Mouse (Mus musculus) naive thymus-derived CD4-positive, alpha-beta T cell, adult 2 months (primary cell): ENCODE measurements around the gene Esrra.
"Not testable (repeated sequence)": the region's sequence is repeated elsewhere in the genome, so short reads cannot be mapped to it uniquely, and the experiment has no call there.

Experiments used
- DNase-seq: peaks from one replicate; pipeline ENCODE4 v3.0.0-alpha.2; 2011; ENCODE audit warnings: low read depth

The Esrra gene

DNA sequence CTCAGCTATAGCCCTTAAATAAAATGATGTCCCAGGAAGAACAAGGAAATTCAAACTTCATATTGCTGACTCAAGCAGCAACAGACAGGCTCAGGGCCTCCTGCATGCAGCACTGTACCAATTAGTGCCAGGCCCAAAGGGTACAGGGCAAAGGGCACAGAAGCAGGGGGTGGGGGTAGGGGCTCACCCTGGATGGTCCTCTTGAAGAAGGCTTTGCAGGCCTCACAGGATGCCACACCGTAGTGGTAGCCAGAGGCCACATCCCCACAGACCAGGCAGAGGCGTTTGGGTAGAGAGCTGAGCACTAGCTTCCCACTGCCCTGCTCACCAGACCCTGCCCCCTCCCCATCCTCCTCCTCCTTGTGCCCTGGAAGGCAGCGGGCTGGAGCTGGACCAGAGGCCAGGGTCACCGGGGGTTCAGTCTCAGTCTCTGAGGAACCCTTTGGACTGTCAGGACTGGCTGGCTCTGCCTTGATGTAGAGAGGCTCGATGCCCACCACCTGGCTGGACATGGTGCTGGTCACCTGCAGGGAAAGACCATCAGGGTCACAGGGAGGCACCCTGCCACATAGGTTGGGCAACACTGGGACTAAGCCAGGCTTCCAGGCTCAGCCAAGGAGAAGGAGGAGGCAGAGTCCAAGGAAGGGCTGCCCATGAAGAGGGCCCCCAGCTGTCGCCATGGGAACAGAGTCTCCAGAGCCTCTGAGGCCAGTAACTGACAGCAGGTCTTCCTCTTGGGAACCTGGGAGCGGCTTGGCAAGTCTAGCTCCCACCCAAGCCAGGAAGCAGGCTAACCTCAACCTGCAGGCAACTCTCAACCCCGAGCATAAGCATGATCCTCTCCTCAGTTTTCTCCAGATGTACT, 1.5 kb downstream of the Esrra start:
- DNase-seq, result no peak

DNA sequence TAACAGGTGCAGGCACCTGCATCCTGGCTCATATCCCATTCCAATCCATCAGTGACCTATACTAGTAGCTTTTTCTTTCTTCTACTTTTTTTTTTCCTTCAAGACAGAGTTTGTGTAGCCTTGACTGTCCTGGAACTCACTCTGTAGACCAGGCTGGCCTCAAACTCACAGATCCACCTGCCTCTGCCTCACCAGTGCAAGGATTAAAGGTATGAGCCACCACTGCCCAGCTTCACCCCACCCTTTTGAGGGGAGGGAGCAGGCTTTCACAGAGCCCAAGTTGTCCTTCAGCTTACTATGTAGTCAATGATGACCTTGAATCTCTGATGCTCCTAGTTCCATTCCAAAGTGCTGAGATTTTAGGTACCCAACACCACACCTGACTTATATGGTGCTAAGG, 2.2 kb downstream of the Esrra start:
- DNase-seq, result no peak

- DNase-seq, result no peak
Measured at GRCm38 (mm10) chr19:6918321-6918720, 3.3 kb downstream of the Esrra start.

- DNase-seq, result no peak
Measured at GRCm38 (mm10) chr19:6916496-6916895, 5.1 kb downstream of the Esrra start.

GRCm38 (mm10) chr19:6915276-6915675, 6.3 kb downstream of the Esrra start:
- DNase-seq, result no peak

GRCm38 (mm10) chr19:6914540-6914939, 7.1 kb downstream of the Esrra start:
- DNase-seq, result no peak

GRCm38 (mm10) chr19:6913991-6914390, 7.6 kb downstream of the Esrra start:
- DNase-seq, result no peak

DNA sequence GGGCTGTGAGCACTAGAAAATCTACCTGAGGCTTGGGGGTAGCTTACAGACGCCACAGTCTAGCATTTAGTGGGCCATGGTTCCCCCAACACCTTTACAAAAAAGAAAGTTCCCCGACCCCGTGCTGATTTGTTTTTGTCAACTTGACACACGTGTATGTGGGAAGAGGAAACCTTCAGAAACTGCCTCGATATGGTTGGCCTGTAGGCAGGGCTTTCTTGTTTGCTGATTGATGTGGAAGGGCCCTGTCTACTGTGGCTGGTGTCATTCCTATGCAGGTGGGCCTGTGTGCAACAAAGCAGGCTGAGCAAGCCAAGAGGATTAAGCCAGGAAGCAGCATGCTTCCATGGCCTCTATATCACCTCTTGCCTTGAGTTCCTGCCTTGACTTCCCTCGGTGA, 8.6 kb downstream of the Esrra start:
- DNase-seq, result no peak

GRCm38 (mm10) chr19:6912205-6912970, 9.2 kb downstream of the Esrra start:
- DNase-seq, result no peak

- no peak for DNase-seq
Measured at GRCm38 (mm10) chr19:6911101-6912074, 10.2 kb downstream of the Esrra start.

- not testable (repeated sequence) for DNase-seq
Measured at GRCm38 (mm10) chr19:6910306-6910705, 11.3 kb downstream of the Esrra start.

GRCm38 (mm10) chr19:6909507-6910289, 11.9 kb downstream of the Esrra start, which contains the start of the genes Trmt112 and Prdx5:
Gene Trmt112, plus strand, starts transcription at chr19:6909698.
Gene Prdx5, minus strand, starts transcription at chr19:6910106.
- peak; percentile 93 for DNase-seq

- DNase-seq, result no peak
Measured at GRCm38 (mm10) chr19:6909021-6909420, 12.6 kb downstream of the Esrra start.

DNA sequence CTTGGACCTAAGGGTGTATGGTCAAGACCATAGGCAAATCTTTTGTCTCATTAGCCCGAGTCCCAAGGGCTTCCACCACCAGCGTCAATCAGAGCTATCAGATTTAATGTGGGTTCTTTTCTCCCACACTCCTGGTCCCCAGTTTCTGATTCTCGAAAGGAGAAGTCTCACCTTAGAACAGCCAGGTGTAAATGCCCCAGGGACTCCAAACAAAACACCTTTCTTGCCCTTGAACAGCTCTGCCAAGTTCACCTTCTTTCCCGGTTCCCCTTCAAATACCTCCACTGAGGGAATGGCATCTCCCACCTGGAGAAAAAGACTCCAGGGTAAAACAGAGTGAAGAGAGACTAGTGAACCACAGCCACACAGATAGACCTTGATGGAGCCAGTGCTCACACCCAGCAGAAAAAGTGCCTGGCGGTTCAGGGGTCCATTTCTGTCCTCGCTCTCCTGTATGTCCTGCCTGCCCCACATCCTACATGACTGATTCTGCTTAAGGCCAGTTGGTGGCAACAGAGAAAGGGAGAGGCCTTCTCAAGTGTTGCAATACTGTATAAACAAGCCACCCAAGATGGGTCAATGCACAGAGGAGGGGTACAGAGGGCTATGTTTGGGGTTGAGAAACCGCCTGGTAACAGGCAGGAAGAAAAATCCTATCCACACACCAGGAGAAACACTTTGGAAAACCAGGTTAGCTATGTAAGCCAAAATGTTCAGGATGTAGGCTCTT, 13.6 kb downstream of the Esrra start:
- DNase-seq, result no peak

- no peak for DNase-seq
Measured at GRCm38 (mm10) chr19:6907094-6907493, 14.5 kb downstream of the Esrra start.

GRCm38 (mm10) chr19:6906199-6906598, 15.4 kb downstream of the Esrra start:
- no peak for DNase-seq

- DNase-seq, result no peak
Measured at GRCm38 (mm10) chr19:6905498-6906159, 16.0 kb downstream of the Esrra start.

DNA sequence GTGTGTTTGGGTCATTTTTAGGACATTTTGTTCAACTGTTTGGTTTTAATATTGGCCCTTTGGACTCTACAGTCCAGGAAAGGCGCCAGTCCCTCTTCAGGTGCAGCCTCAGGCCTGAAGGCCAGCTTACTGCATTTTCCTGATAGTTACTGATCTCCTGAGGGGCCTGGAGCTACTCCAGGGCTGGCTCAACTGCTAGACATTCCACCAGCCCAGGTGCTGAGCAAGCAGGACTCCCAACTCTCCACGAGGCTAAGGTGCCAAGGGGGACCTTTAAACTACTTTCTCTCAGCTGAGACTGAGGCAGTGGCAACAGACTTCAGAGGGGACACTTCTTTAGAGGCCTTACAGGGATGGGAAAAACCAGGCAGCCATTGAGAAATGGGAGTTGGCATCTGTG, 16.8 kb downstream of the Esrra start:
- DNase-seq, result no peak

DNA sequence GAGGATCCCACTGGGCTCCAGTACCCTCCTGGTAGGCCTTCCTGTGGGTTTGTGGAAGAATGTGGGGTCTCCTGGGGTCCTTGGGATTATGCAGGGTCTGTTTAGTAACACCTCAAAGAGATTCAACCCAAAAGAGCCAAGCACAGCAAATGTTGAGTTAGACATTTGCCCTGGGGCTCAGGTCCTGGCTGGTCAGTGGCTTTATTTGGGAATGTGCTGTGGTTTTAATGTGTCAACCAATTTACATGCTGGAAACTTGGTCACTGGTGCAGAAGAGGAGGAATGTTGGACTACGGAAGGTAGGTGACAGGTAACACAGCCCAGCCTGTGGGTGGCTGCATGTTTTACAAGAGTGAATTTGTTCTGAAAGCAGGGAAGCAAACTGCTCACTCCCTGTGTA, 18.6 kb downstream of the Esrra start:
- no peak for DNase-seq

DNA sequence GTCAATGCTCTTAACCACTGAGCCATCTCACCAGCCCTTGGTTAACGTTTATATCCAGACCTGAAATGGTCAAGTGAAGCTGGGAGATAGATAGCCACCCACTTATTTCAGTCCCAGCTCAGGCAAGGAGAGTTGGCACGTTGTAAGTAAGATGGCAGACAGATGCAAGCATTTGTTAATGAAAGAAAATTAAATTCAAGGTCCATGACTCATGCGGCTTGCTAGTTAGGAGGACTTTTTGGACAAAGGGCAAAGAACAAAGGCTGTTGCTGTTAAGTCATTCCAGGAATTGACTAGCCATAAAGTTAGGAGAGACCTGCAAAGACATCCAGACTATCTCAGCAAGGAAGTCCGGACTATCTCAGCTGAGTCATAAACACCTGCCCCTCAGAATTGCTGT, 22.0 kb downstream of the Esrra start:
- DNase-seq, result no peak
